Mouse (Mus musculus) layer of hippocampus, adult 8-10 months (tissue): ENCODE measurements around the gene Shtn1. TPM values are rescaled to one million over a fixed set of nuclear protein-coding genes. Genes with fewer than 3 reads are reported as not detected.

ENCODE experiments used
- DNase-seq, 2 experiments: peaks; one replicate each; pipeline ENCODE4 v3.0.0; 2022; ENCODE audit warnings: low spot score in 2 of 2
- total RNA-seq, 4 experiments: library from RNA; stranded (reverse); gene quantifications; 2 replicates each; pipeline ENCODE4 v1.2.4; 2022

Gene Shtn1
- total RNA-seq, 4 experiments from 2014 or later, result 24.6 to 29.8 (median 26.3) TPM

- DNase-seq, result peak; percentile 49 to 62
Observed at GRCm38 (mm10) chr19:59052783-59053490, 23.0 kb downstream of the Shtn1 start.

- DNase-seq, result peak in 1 of 2 experiments; percentile 35
Observed at GRCm38 (mm10) chr19:59052053-59052452, 23.8 kb downstream of the Shtn1 start.

- no peak for DNase-seq
Observed at GRCm38 (mm10) chr19:59051622-59052021, 24.3 kb downstream of the Shtn1 start.

- peak in 1 of 2 experiments; percentile 26 for DNase-seq
Observed at GRCm38 (mm10) chr19:59048852-59049251, 27.0 kb downstream of the Shtn1 start.

GRCm38 (mm10) chr19:59047511-59047910 is 28.4 kb downstream of the Shtn1 start:
- DNase-seq, result no peak

- DNase-seq, result no peak
Observed at GRCm38 (mm10) chr19:59041086-59041485, 34.8 kb downstream of the Shtn1 start.

- DNase-seq, result no peak
Observed at GRCm38 (mm10) chr19:59038793-59039192, 37.1 kb downstream of the Shtn1 start.

GRCm38 (mm10) chr19:59036811-59037210 is 39.1 kb downstream of the Shtn1 start:
- no peak for DNase-seq

- no peak for DNase-seq
Observed at GRCm38 (mm10) chr19:59033241-59033640, 42.7 kb downstream of the Shtn1 start.

GRCm38 (mm10) chr19:59030221-59030620 is 45.7 kb downstream of the Shtn1 start:
- DNase-seq, result no peak

GRCm38 (mm10) chr19:59029011-59029410 is 46.9 kb downstream of the Shtn1 start:
- DNase-seq, result no peak

- peak; percentile 72 to 75 for DNase-seq
Observed at GRCm38 (mm10) chr19:59028130-59028529, 47.8 kb downstream of the Shtn1 start.

- no peak for DNase-seq
Observed at GRCm38 (mm10) chr19:59023876-59024275, 52.0 kb downstream of the Shtn1 start.

- DNase-seq, result no peak
Observed at GRCm38 (mm10) chr19:59021644-59022043, 54.3 kb downstream of the Shtn1 start.

GRCm38 (mm10) chr19:59010802-59011201 is 65.1 kb downstream of the Shtn1 start:
- DNase-seq, result no peak

- DNase-seq, result peak; percentile 61 to 64
Observed at GRCm38 (mm10) chr19:59006577-59007340, 69.1 kb downstream of the Shtn1 start.

- peak in 1 of 2 experiments; percentile 21 for DNase-seq
Observed at GRCm38 (mm10) chr19:59002827-59003226, 73.1 kb downstream of the Shtn1 start.

GRCm38 (mm10) chr19:58981571-58981970 is 94.3 kb downstream of the Shtn1 start:
- DNase-seq, result no peak

- no peak for DNase-seq
Observed at GRCm38 (mm10) chr19:58980056-58980440, 95.9 kb downstream of the Shtn1 start.

GRCm38 (mm10) chr19:58979436-58980055 is 96.4 kb downstream of the Shtn1 start:
- DNase-seq, result no peak

GRCm38 (mm10) chr19:58978401-58979171 is 97.3 kb downstream of the Shtn1 start:
- peak; percentile 38 to 55 for DNase-seq
